ENCODE assay signal across 19 mouse cellular contexts in genomic region chr11:114391553-114391952, GRCm38 (mm10).
DNase-seq lines count a peak whose midpoint lies in the region; ATAC-seq and TF ChIP-seq lines count a peak whose summit lies in the region.
"Had no signal": no experiment of that assay in that cellular context is flagged by ENCODE, and none has a peak within 500 bp of the region (broad histone marks: within the 10 kb centered on the region; RNA-seq: fewer than 3 reads in every experiment).

No protein-coding gene starts in this region.

- peaks cover 0 to 12% of the 10 kb centered on the region in 2 experiments; a peak in 2 of 4 replicates for H3K4me1 ChIP-seq in CH12.LX (ENCODE audit: control insufficient read depth in 1 of 2, insufficient read depth in 2 of 2)
- H3K4me1 ChIP-seq in megakaryocyte, embryonic 14.5 days = peaks cover 20% of the 10 kb centered on the region
- H3K4me1 ChIP-seq: embryonic facial prominence, embryonic 15.5 days; limb, embryonic 13.5 days had no signal

- TF ChIP-seq RAD21 in CH12.LX (IDR thresholded peaks at IDR 0.05; ENCODE audit: low read depth, low read length) = no peak

- H3K27me3 ChIP-seq in CH12.LX (replicated peaks) = peaks cover 80% of the 10 kb centered on the region
- peaks cover 7% of the 10 kb centered on the region for H3K27me3 ChIP-seq in megakaryocyte, embryonic 14.5 days (replicated peaks)
- H3K27me3 ChIP-seq: embryonic facial prominence, embryonic 15.5 days had no signal

- no peak for TF ChIP-seq POLR2A in CH12.LX (IDR thresholded peaks at IDR 0.05; ENCODE audit: low read depth, low read length)

- no peak overlapping the region for H3K4me2 ChIP-seq in CH12.LX (ENCODE audit: insufficient read depth, low read depth, poor library complexity, severe bottlenecking)
- H3K4me2 ChIP-seq: embryonic facial prominence, embryonic 15.5 days; limb, embryonic 13.5 days had no signal

- H3K9me3 ChIP-seq in CH12.LX (replicated peaks; ENCODE audit: low read length) = peaks cover 14% of the 10 kb centered on the region
- H3K9me3 ChIP-seq in megakaryocyte, embryonic 14.5 days = peaks cover 22% of the 10 kb centered on the region
- H3K9me3 ChIP-seq: embryonic facial prominence, embryonic 15.5 days; limb, embryonic 13.5 days had no signal

- TF ChIP-seq EP300 in CH12.LX (IDR thresholded peaks at IDR 0.05; ENCODE audit: low read length) = no peak

- no peak overlapping the region for H3K27ac ChIP-seq in CH12.LX (ENCODE audit: insufficient read depth, low read depth)
- H3K27ac ChIP-seq: embryonic facial prominence, embryonic 15.5 days; limb, embryonic 13.5 days had no signal

- in situ Hi-C loops in CH12.LX (cut with MboI; ENCODE audit: low pct_ligation_motif_present, low pct_unique_long_range_greater_than_20kb, low sequenced_read_pairs) = no loop called here

- no peaks in the 10 kb centered on the region for H3K79me2 ChIP-seq in CH12.LX (replicated peaks; ENCODE audit: control insufficient read depth, extremely low read depth, insufficient read depth, poor library complexity, severe bottlenecking)

- no peaks in the 10 kb centered on the region for H3K36me3 ChIP-seq in CH12.LX (replicated peaks in 1 of 2; ENCODE audit: control insufficient read depth in 1 of 2, insufficient read depth in 1 of 2, low read length in 1 of 2)
- H3K36me3 ChIP-seq in megakaryocyte, embryonic 14.5 days (replicated peaks; ENCODE audit: low read length) = no peaks in the 10 kb centered on the region
- H3K36me3 ChIP-seq: embryonic facial prominence, embryonic 15.5 days; G1E; limb, embryonic 13.5 days had no signal

- H3K9ac ChIP-seq in CH12.LX (ENCODE audit: insufficient read depth, low read depth) = no peak overlapping the region
- H3K9ac ChIP-seq: embryonic facial prominence, embryonic 15.5 days; limb, embryonic 13.5 days had no signal

- H3K4me3 ChIP-seq in CH12.LX (replicated peaks in 1 of 3; ENCODE audit: low read depth in 2 of 3, low read length in 2 of 3, poor library complexity in 1 of 3) = no peak overlapping the region
- H3K4me3 ChIP-seq in megakaryocyte, embryonic 14.5 days (replicated peaks) = peak overlapping the region; percentile 53
- H3K4me3 ChIP-seq: embryonic facial prominence, embryonic 15.5 days; limb, embryonic 13.5 days had no signal

- DNase-seq in CH12.LX (ENCODE audit: extremely low read depth) = peak; percentile 33
- peak; percentile 26 for DNase-seq in c-Kit-positive CD71-negative TER-119-negative erythroid progenitor cells, embryonic 14.5 days (ENCODE audit: low read depth)
- peak; percentile 12 to 54 for DNase-seq in spleen, postnatal 10 days (ENCODE audit: low spot score in 2 of 2)
- no peak for DNase-seq in heart, adult 11 months
- no peak for DNase-seq in ovary, postnatal 14 days (ENCODE audit: low spot score)
- DNase-seq: adrenal gland, postnatal 36 days; cerebellum, adult 18-20 months; cerebellum, postnatal 25 days; gastrocnemius, postnatal 25 days; kidney, adult 2 months; kidney, postnatal 36 days; lung, postnatal 10 days had no signal

- dilution Hi-C loops in CH12.LX (cut with MboI; ENCODE audit: extremely low pct_ligation_motif_present, extremely low pct_unique_long_range_greater_than_20kb, low sequenced_read_pairs) = no loop called here

- ATAC-seq in inflammation-experienced regulatory T-cells, adult 6 months = no peak
- ATAC-seq: CD4-positive, CD25-positive, alpha-beta regulatory T cell, adult 4 months; forebrain, embryonic 16.5 days had no signal

- no peak for TF ChIP-seq CTCF in CH12.LX (conservative IDR thresholded peaks at IDR 0.05 in 1 of 2, IDR thresholded peaks at IDR 0.05 in 1 of 2; ENCODE audit: low read depth in 2 of 2, low read length in 2 of 2)

TF ChIP-seq in CH12.LX, 34 proteins besides CTCF, POLR2A, EP300 and RAD21:
- TF ChIP-seq ZNF384 (IDR thresholded peaks at IDR 0.05; ENCODE audit: low read depth, low read length) (no peak), ETS1 (conservative IDR thresholded peaks at IDR 0.05; ENCODE audit: low read depth, low read length) (no peak), JUND (conservative IDR thresholded peaks at IDR 0.05; ENCODE audit: low read depth, low read length) (no peak), HCFC1 (IDR thresholded peaks at IDR 0.05; ENCODE audit: low read depth, low read length) (no peak), ZMIZ1 (IDR thresholded peaks at IDR 0.05; ENCODE audit: low read depth, low read length) (no peak), TCF12 (IDR thresholded peaks at IDR 0.05; ENCODE audit: low read depth, low read length) (no peak), NELFE (IDR thresholded peaks at IDR 0.05; ENCODE audit: low read depth, low read length) (no peak), CHD1 (IDR thresholded peaks at IDR 0.05; ENCODE audit: low read depth, low read length) (no peak), SMC3 (IDR thresholded peaks at IDR 0.05; ENCODE audit: low read depth, low read length) (no peak), PAX5 (IDR thresholded peaks at IDR 0.05; ENCODE audit: low read length) (no peak), ZC3H11A (IDR thresholded peaks at IDR 0.05; ENCODE audit: low read depth, low read length) (no peak), BHLHE40 (IDR thresholded peaks at IDR 0.05; ENCODE audit: low read depth, low read length) (no peak), GABPA (IDR thresholded peaks at IDR 0.05; ENCODE audit: insufficient replicate concordance, low read depth, low read length) (no peak)

Comparison
In these comparisons a context has a peak if more than half of its experiments do, and no peak if none do; other contexts are left out.
1. DNase-seq: peak in CH12.LX (single experiment), c-Kit-positive CD71-negative TER-119-negative erythroid progenitor cells, embryonic 14.5 days (single experiment) and spleen, postnatal 10 days (2 of 2); none in heart, adult 11 months (single experiment) and ovary, postnatal 14 days (single experiment).